Mouse (Mus musculus): ENCODE measurements around the gene Cyb561. TPM values are rescaled to one million over a fixed set of nuclear protein-coding genes. Genes with fewer than 3 reads are reported as not detected.

Gene Cyb561
- polyA plus RNA-seq, 1 experiment = not detected

- Histone ChIP-seq H3K4me1 (ENCODE audit: control insufficient read depth, insufficient read depth, low read length) (peaks cover 9% of the 10 kb centered on the region), H3K4me3 (ENCODE audit: insufficient read depth, low read depth, low read length) (no peak overlapping the region), H3K27ac (ENCODE audit: insufficient read depth, low read depth, low read length) (no peak overlapping the region)
- 67% methylated on average over 1 of the region's 1 CpGs for WGBS
- TF ChIP-seq POLR2A (IDR thresholded peaks at IDR 0.05; ENCODE audit: insufficient read depth, low read depth, low read length) = no peak
- no peak for TF ChIP-seq CTCF (IDR thresholded peaks at IDR 0.05; ENCODE audit: insufficient read depth, low read depth, low read length)
Observed at GRCm38 (mm10) chr11:105958566-105958965, 5.4 kb upstream of the Cyb561 start.

GRCm38 (mm10) chr11:105957501-105957900 lies 4.4 kb upstream of the Cyb561 start:
- 71% methylated on average over 6 of the region's 6 CpGs for WGBS
- TF ChIP-seq POLR2A (IDR thresholded peaks at IDR 0.05; ENCODE audit: insufficient read depth, low read depth, low read length) (no peak), CTCF (IDR thresholded peaks at IDR 0.05; ENCODE audit: insufficient read depth, low read depth, low read length) (no peak)
- H3K27ac ChIP-seq (ENCODE audit: insufficient read depth, low read depth, low read length) = no peak overlapping the region
- H3K4me1 ChIP-seq (ENCODE audit: control insufficient read depth, insufficient read depth, low read length) = peaks cover 20% of the 10 kb centered on the region
- no peak overlapping the region for H3K4me3 ChIP-seq (ENCODE audit: insufficient read depth, low read depth, low read length)

- WGBS = 76% methylated on average over 28 of the region's 28 CpGs
- Histone ChIP-seq H3K4me1 (ENCODE audit: control insufficient read depth, insufficient read depth, low read length) (peaks cover 22% of the 10 kb centered on the region), H3K4me3 (ENCODE audit: insufficient read depth, low read depth, low read length) (no peak overlapping the region), H3K27ac (ENCODE audit: insufficient read depth, low read depth, low read length) (no peak overlapping the region)
- TF ChIP-seq POLR2A (IDR thresholded peaks at IDR 0.05; ENCODE audit: insufficient read depth, low read depth, low read length) = no peak
- TF ChIP-seq CTCF (IDR thresholded peaks at IDR 0.05; ENCODE audit: insufficient read depth, low read depth, low read length) = no peak
Observed at GRCm38 (mm10) chr11:105955815-105956430, 2.8 kb upstream of the Cyb561 start.

GRCm38 (mm10) chr11:105953402-105953801 lies 266 bp upstream of the Cyb561 start:
- no peak for TF ChIP-seq POLR2A (IDR thresholded peaks at IDR 0.05; ENCODE audit: insufficient read depth, low read depth, low read length)
- TF ChIP-seq CTCF (IDR thresholded peaks at IDR 0.05; ENCODE audit: insufficient read depth, low read depth, low read length) = no peak
- 55% methylated on average over 6 of the region's 6 CpGs for WGBS
- no peak overlapping the region for H3K4me3 ChIP-seq (ENCODE audit: insufficient read depth, low read depth, low read length)
- H3K27ac ChIP-seq (ENCODE audit: insufficient read depth, low read depth, low read length) = no peak overlapping the region
- peaks cover 15% of the 10 kb centered on the region for H3K4me1 ChIP-seq (ENCODE audit: control insufficient read depth, insufficient read depth, low read length)

- Histone ChIP-seq H3K4me3 (ENCODE audit: insufficient read depth, low read depth, low read length) (no peak overlapping the region), H3K27ac (ENCODE audit: insufficient read depth, low read depth, low read length) (no peak overlapping the region), H3K4me1 (ENCODE audit: control insufficient read depth, insufficient read depth, low read length) (peaks cover 15% of the 10 kb centered on the region)
- 92% methylated on average over 9 of the region's 9 CpGs for WGBS
- TF ChIP-seq CTCF (IDR thresholded peaks at IDR 0.05; ENCODE audit: insufficient read depth, low read depth, low read length) (no peak), POLR2A (IDR thresholded peaks at IDR 0.05; ENCODE audit: insufficient read depth, low read depth, low read length) (no peak)
Observed at GRCm38 (mm10) chr11:105952111-105952510, 1.0 kb downstream of the Cyb561 start.

GRCm38 (mm10) chr11:105951601-105952044 lies 1.5 kb downstream of the Cyb561 start:
- TF ChIP-seq CTCF (IDR thresholded peaks at IDR 0.05; ENCODE audit: insufficient read depth, low read depth, low read length) (no peak), POLR2A (IDR thresholded peaks at IDR 0.05; ENCODE audit: insufficient read depth, low read depth, low read length) (no peak)
- WGBS = 90% methylated on average over 3 of the region's 3 CpGs
- no peak overlapping the region for H3K4me3 ChIP-seq (ENCODE audit: insufficient read depth, low read depth, low read length)

GRCm38 (mm10) chr11:105950519-105950918 lies 2.6 kb downstream of the Cyb561 start:
- Histone ChIP-seq H3K4me3 (ENCODE audit: insufficient read depth, low read depth, low read length) (no peak overlapping the region), H3K27ac (ENCODE audit: insufficient read depth, low read depth, low read length) (no peak overlapping the region), H3K4me1 (ENCODE audit: control insufficient read depth, insufficient read depth, low read length) (peaks cover 15% of the 10 kb centered on the region)
- WGBS = 57% methylated on average over 4 of the region's 4 CpGs
- no peak for TF ChIP-seq CTCF (IDR thresholded peaks at IDR 0.05; ENCODE audit: insufficient read depth, low read depth, low read length)
- TF ChIP-seq POLR2A (IDR thresholded peaks at IDR 0.05; ENCODE audit: insufficient read depth, low read depth, low read length) = no peak

More at GRCm38 (mm10) chr11:105951601-105952044, 1.5 kb downstream of the Cyb561 start:
- Histone ChIP-seq H3K27ac (ENCODE audit: insufficient read depth, low read depth, low read length) (no peak overlapping the region), H3K4me1 (ENCODE audit: control insufficient read depth, insufficient read depth, low read length) (peaks cover 15% of the 10 kb centered on the region)

- no peak overlapping the region for H3K4me3 ChIP-seq (ENCODE audit: insufficient read depth, low read depth, low read length)
- no peak for TF ChIP-seq POLR2A (IDR thresholded peaks at IDR 0.05; ENCODE audit: insufficient read depth, low read depth, low read length)
- TF ChIP-seq CTCF (IDR thresholded peaks at IDR 0.05; ENCODE audit: insufficient read depth, low read depth, low read length) = no peak
- H3K27ac ChIP-seq (ENCODE audit: insufficient read depth, low read depth, low read length) = no peak overlapping the region
- WGBS = 65% methylated on average over 2 of the region's 2 CpGs
- peaks cover 23% of the 10 kb centered on the region for H3K4me1 ChIP-seq (ENCODE audit: control insufficient read depth, insufficient read depth, low read length)
Observed at GRCm38 (mm10) chr11:105948255-105948654, 4.9 kb downstream of the Cyb561 start.

GRCm38 (mm10) chr11:105946694-105947154 lies 6.4 kb downstream of the Cyb561 start:
- TF ChIP-seq POLR2A (IDR thresholded peaks at IDR 0.05; ENCODE audit: insufficient read depth, low read depth, low read length) (no peak), CTCF (IDR thresholded peaks at IDR 0.05; ENCODE audit: insufficient read depth, low read depth, low read length) (no peak)
- peaks cover 23% of the 10 kb centered on the region for H3K4me1 ChIP-seq (ENCODE audit: control insufficient read depth, insufficient read depth, low read length)
- WGBS = 72% methylated on average over 11 of the region's 11 CpGs
- H3K27ac ChIP-seq (ENCODE audit: insufficient read depth, low read depth, low read length) = no peak overlapping the region
- no peak overlapping the region for H3K4me3 ChIP-seq (ENCODE audit: insufficient read depth, low read depth, low read length)

Measured in olfactory bulb, adult 2 months (tissue).